Mouse (Mus musculus) kidney, postnatal 25 days (tissue): ENCODE measurements around the gene Stk38l.
"Not testable (repeated sequence)": the region's sequence is repeated elsewhere in the genome, so short reads cannot be mapped to it uniquely, and the experiment has no call there.

Experiments used
- DNase-seq, 2 experiments: peaks; one replicate each; pipeline ENCODE4 v3.0.0; 2021; ENCODE audit warnings: mixed read lengths in 2 of 2

Gene Stk38l

GRCm38 (mm10) chr6:146775864-146776263 is 51.1 kb downstream of the Stk38l start:
- not testable (repeated sequence) for DNase-seq

- DNase-seq = no peak
Measured at GRCm38 (mm10) chr6:146776610-146777389, 52.0 kb downstream of the Stk38l start.

- DNase-seq = no peak
Measured at GRCm38 (mm10) chr6:146778055-146778454, 53.3 kb downstream of the Stk38l start.

GRCm38 (mm10) chr6:146781566-146781965 is 56.8 kb downstream of the Stk38l start:
- no peak for DNase-seq

- DNase-seq = no peak
Measured at GRCm38 (mm10) chr6:146793527-146793926, 68.7 kb downstream of the Stk38l start.

GRCm38 (mm10) chr6:146795166-146795923 is 70.5 kb downstream of the Stk38l start:
- DNase-seq = no peak

- DNase-seq = peak; percentile 68 to 83
Measured at GRCm38 (mm10) chr6:146795924-146796545, 71.2 kb downstream of the Stk38l start, which contains the start of gene Arntl2. TSS of gene Arntl2 (plus strand) at chr6:146796055.

- no peak for DNase-seq
Measured at GRCm38 (mm10) chr6:146797446-146797845, 72.7 kb downstream of the Stk38l start.

- DNase-seq = no peak
Measured at GRCm38 (mm10) chr6:146809991-146810390, 85.2 kb downstream of the Stk38l start.

GRCm38 (mm10) chr6:146813007-146813406 is 88.2 kb downstream of the Stk38l start:
- DNase-seq = no peak

GRCm38 (mm10) chr6:146820177-146820965 is 95.6 kb downstream of the Stk38l start:
- no peak for DNase-seq

GRCm38 (mm10) chr6:146821958-146822357 is 97.2 kb downstream of the Stk38l start:
- no peak for DNase-seq

- DNase-seq = peak; percentile 75 to 79
Measured at GRCm38 (mm10) chr6:146824727-146825486, 100.1 kb downstream of the Stk38l start.

- no peak for DNase-seq
Measured at GRCm38 (mm10) chr6:146825487-146825773, 100.6 kb downstream of the Stk38l start.
